Mouse (Mus musculus) CH12.LX (cell line): Measurements from ENCODE around the gene Slc25a19. TPM values are rescaled to one million over a fixed set of nuclear protein-coding genes. Genes with fewer than 3 reads are reported as not detected.

Experiments used
- DNase-seq: peaks from one replicate; pipeline ENCODE4 v3.0.0-alpha.2; 2013; ENCODE audit errors: extremely low read depth
- H3K27ac ChIP-seq: 2 replicates; pipeline ENCODE4 v1.5.1; 2012; ENCODE audit warnings: low read depth, mild to moderate bottlenecking, control low read depth, moderate library complexity; ENCODE audit not compliant: insufficient read depth
- H3K27me3 ChIP-seq: replicated peaks from 2 replicates; pipeline ENCODE3; 2012; ENCODE audit warnings: inconsistent platforms
- H3K36me3 ChIP-seq, 2 experiments: replicated peaks in 1 of 2; 2 replicates each; pipeline versions ENCODE3 to v1.6.1; 2012; ENCODE audit warnings: inconsistent platforms in 1 of 2, low read length in 1 of 2, mild to moderate bottlenecking in 1 of 2, mixed read lengths in 1 of 2, moderate library complexity in 1 of 2; ENCODE audit not compliant: control insufficient read depth in 1 of 2, insufficient read depth in 1 of 2
- H3K4me1 ChIP-seq, 2 experiments: 2 replicates each; pipeline ENCODE4 v1.6.1; 2012; ENCODE audit warnings: inconsistent platforms in 1 of 2, moderate library complexity in 1 of 2; ENCODE audit not compliant: insufficient read depth in 2 of 2, control insufficient read depth in 1 of 2
- H3K4me2 ChIP-seq: 2 replicates; pipeline ENCODE4 v1.6.1; 2012; ENCODE audit warnings: low read depth, mild to moderate bottlenecking, control low read depth; ENCODE audit not compliant: poor library complexity, insufficient read depth, severe bottlenecking
- H3K4me3 ChIP-seq, 3 experiments: fragments of 150-350 bp in 1 of 3; sonication (generic) in 1 of 3; replicated peaks in 1 of 3; 2 replicates each; pipeline versions ENCODE3 to v1.5.1; 2011 to 2012; ENCODE audit warnings: low read depth in 2 of 3, low read length in 2 of 3, mild to moderate bottlenecking in 2 of 3, moderate library complexity in 2 of 3, control low read depth in 1 of 3, improper control_type of control experiment in 1 of 3, inconsistent platforms in 1 of 3, mixed read lengths in 1 of 3; ENCODE audit not compliant: poor library complexity in 1 of 3
- H3K79me2 ChIP-seq: replicated peaks from 2 replicates; pipeline ENCODE4 v1.6.1; 2012; ENCODE audit warnings: mild to moderate bottlenecking, moderate library complexity; ENCODE audit not compliant: control insufficient read depth, poor library complexity, insufficient read depth, severe bottlenecking; ENCODE audit errors: extremely low read depth
- H3K9ac ChIP-seq: 2 replicates; pipeline ENCODE4 v1.6.1; 2012; ENCODE audit warnings: low read depth, mild to moderate bottlenecking, control low read depth, moderate library complexity; ENCODE audit not compliant: insufficient read depth
- H3K9me3 ChIP-seq: replicated peaks from 2 replicates; pipeline ENCODE3; 2012; ENCODE audit warnings: low read length, inconsistent platforms, mixed read lengths
- BHLHE40 ChIP-seq: IDR thresholded peaks from 2 replicates; pipeline ENCODE4 v1.6.1; 2011; ENCODE audit warnings: mild to moderate bottlenecking, low read depth, low read length, improper control_type of control experiment
- CHD1 ChIP-seq: IDR thresholded peaks from 2 replicates; pipeline ENCODE4 v1.6.1; 2012; ENCODE audit warnings: low read depth, low read length, improper control_type of control experiment, inconsistent platforms
- CHD2 ChIP-seq: IDR thresholded peaks from 2 replicates; pipeline ENCODE4 v1.6.1; 2011; ENCODE audit warnings: low read length, improper control_type of control experiment
- CTCF ChIP-seq, 2 experiments: IDR thresholded peaks in 1 of 2; conservative IDR thresholded peaks in 1 of 2; 2 replicates each; pipeline ENCODE4 v1.5.1; 2011 to 2012; ENCODE audit warnings: low read depth in 2 of 2, low read length in 2 of 2, improper control_type of control experiment in 1 of 2, inconsistent platforms in 1 of 2, mild to moderate bottlenecking in 1 of 2, moderate library complexity in 1 of 2
- ELF1 ChIP-seq: IDR thresholded peaks from 2 replicates; pipeline ENCODE4 v1.6.1; 2014; ENCODE audit warnings: low read depth, mild to moderate bottlenecking, inconsistent platforms, low read length, improper control_type of control experiment
- EP300 ChIP-seq: IDR thresholded peaks from 2 replicates; pipeline ENCODE4 v1.6.1; 2011; ENCODE audit warnings: low read length, improper control_type of control experiment
- ETS1 ChIP-seq: conservative IDR thresholded peaks from 2 replicates; pipeline ENCODE4 v1.6.1; 2012; ENCODE audit warnings: low read depth, mild to moderate bottlenecking, inconsistent platforms, low read length, improper control_type of control experiment, moderate library complexity
- HCFC1 ChIP-seq: IDR thresholded peaks from 2 replicates; pipeline ENCODE4 v1.6.1; 2012; ENCODE audit warnings: low read depth, mild to moderate bottlenecking, inconsistent platforms, low read length, improper control_type of control experiment
- IRF4 ChIP-seq: IDR thresholded peaks from 2 replicates; pipeline ENCODE4 v1.6.1; 2014; ENCODE audit warnings: low read depth, mild to moderate bottlenecking, inconsistent platforms, low read length, improper control_type of control experiment
- JUN ChIP-seq: IDR thresholded peaks from 2 replicates; pipeline ENCODE4 v1.6.1; 2011; ENCODE audit warnings: low read depth, mild to moderate bottlenecking, low read length, improper control_type of control experiment, moderate library complexity; ENCODE audit not compliant: insufficient read depth
- JUND ChIP-seq: conservative IDR thresholded peaks from 2 replicates; pipeline ENCODE4 v1.6.1; 2011; ENCODE audit warnings: low read depth, low read length, improper control_type of control experiment
- KAT2A ChIP-seq: IDR thresholded peaks from 2 replicates; pipeline ENCODE4 v1.6.1; 2012; ENCODE audit warnings: low read length, improper control_type of control experiment, inconsistent platforms; ENCODE audit not compliant: insufficient replicate concordance
- MAFK ChIP-seq: IDR thresholded peaks from 2 replicates; pipeline ENCODE4 v1.6.1; 2011; ENCODE audit warnings: low read length, improper control_type of control experiment; ENCODE audit not compliant: insufficient replicate concordance
- MAX ChIP-seq: IDR thresholded peaks from 2 replicates; pipeline ENCODE4 v1.6.1; 2011; ENCODE audit warnings: low read length, improper control_type of control experiment
- MEF2A ChIP-seq: IDR thresholded peaks from 2 replicates; pipeline ENCODE4 v1.6.1; 2014; ENCODE audit warnings: low read depth, mild to moderate bottlenecking, inconsistent platforms, low read length, improper control_type of control experiment, borderline replicate concordance
- MYC ChIP-seq: IDR thresholded peaks from 2 replicates; pipeline ENCODE4 v1.6.1; 2011; ENCODE audit warnings: low read depth, mild to moderate bottlenecking, improper control_type of control experiment, low read length
- PAX5 ChIP-seq: IDR thresholded peaks from 2 replicates; pipeline ENCODE4 v1.6.1; 2012; ENCODE audit warnings: low read length, inconsistent platforms, mixed read lengths
- POLR2A ChIP-seq: IDR thresholded peaks from 2 replicates; pipeline ENCODE4 v1.6.1; 2011; ENCODE audit warnings: low read depth, mild to moderate bottlenecking, improper control_type of control experiment, low read length
- POLR2AphosphoS2 ChIP-seq: IDR thresholded peaks from 2 replicates; pipeline ENCODE4 v1.6.1; 2011; ENCODE audit warnings: low read depth, low read length, improper control_type of control experiment
- TCF12 ChIP-seq: IDR thresholded peaks from 2 replicates; pipeline ENCODE4 v1.6.1; 2014; ENCODE audit warnings: low read depth, mild to moderate bottlenecking, inconsistent platforms, low read length, improper control_type of control experiment
- UBTF ChIP-seq: IDR thresholded peaks from 2 replicates; pipeline ENCODE4 v1.6.1; 2012; ENCODE audit warnings: low read depth, mild to moderate bottlenecking, inconsistent platforms, low read length, improper control_type of control experiment, moderate library complexity
- USF2 ChIP-seq: conservative IDR thresholded peaks from 2 replicates; pipeline ENCODE4 v1.6.1; 2011; ENCODE audit warnings: low read depth, low read length, improper control_type of control experiment
- ZC3H11A ChIP-seq: IDR thresholded peaks from 2 replicates; pipeline ENCODE4 v1.6.1; 2012; ENCODE audit warnings: low read depth, mild to moderate bottlenecking, inconsistent platforms, low read length, improper control_type of control experiment
- ZKSCAN1 ChIP-seq: IDR thresholded peaks from 2 replicates; pipeline ENCODE4 v1.6.1; 2012; ENCODE audit warnings: low read depth, inconsistent platforms, low read length, improper control_type of control experiment, borderline replicate concordance
- ZMIZ1 ChIP-seq: IDR thresholded peaks from 2 replicates; pipeline ENCODE4 v1.6.1; 2012; ENCODE audit warnings: low read depth, mild to moderate bottlenecking, inconsistent platforms, low read length, improper control_type of control experiment
- dilution Hi-C: fragments of 300-500 bp; cut with MboI; formaldehyde crosslinking; loops from 2 replicates; pipeline ENCODE4 v1.14.3; 2020; ENCODE audit warnings: low sequenced_read_pairs; ENCODE audit not compliant: extremely low pct_unique_long_range_greater_than_20kb, extremely low pct_ligation_motif_present
- in situ Hi-C: fragments of 300-500 bp; cut with MboI; formaldehyde crosslinking; loops from 3 replicates; pipeline ENCODE4 v1.14.3; 2019; ENCODE audit warnings: low sequenced_read_pairs, low pct_ligation_motif_present, low pct_unique_long_range_greater_than_20kb, mixed read lengths
- polyA plus RNA-seq: library from polyadenylated mRNA; unstranded; fragments of >175 nt; gene quantifications from 2 replicates; pipeline ENCODE4 v1.2.1, GENCODE M21; 2012; ENCODE audit warnings: low read depth; ENCODE audit not compliant: insufficient read length
- total RNA-seq, 2 experiments: library from RNA; depleted of rRNA; stranded (reverse); fragments of 300-350 nt in 1 of 2; fragments of >200 nt in 1 of 2; gene quantifications; 2 replicates each; pipeline ENCODE4 v1.2.3; 2012 to 2014

The Slc25a19 gene
- total and polyA plus RNA-seq, 3 experiments, result 277 to 398 (median 278) TPM

- TF ChIP-seq KAT2A, result 0 out of 2 replicates have a peak, but pooled peaks have one; percentile 40
- TF ChIP-seq MAX, result peak; percentile 78
- peak; percentile 87 for TF ChIP-seq MAFK
- peak; percentile 93 for TF ChIP-seq MYC
- peak; percentile 99 for TF ChIP-seq IRF4
- peak; percentile 98 for TF ChIP-seq CHD1
- TF ChIP-seq ETS1, result peak; percentile 99
- no peak; the same call in 1 of the 2 replicates for TF ChIP-seq POLR2AphosphoS2
- TF ChIP-seq UBTF, result peak; percentile 85
- peak; percentile 41; the same call in 1 of the 2 replicates for TF ChIP-seq ZMIZ1
- TF ChIP-seq CHD2, result peak; percentile 96
- peak; percentile 99 for TF ChIP-seq MEF2A
- peak; percentile 99 for TF ChIP-seq TCF12
- peak; percentile 26; the same call in 1 of the 2 replicates for TF ChIP-seq USF2
- TF ChIP-seq EP300, result peak; percentile 100
- no peak for TF ChIP-seq PAX5
- TF ChIP-seq CTCF (conservative IDR thresholded peaks at IDR 0.05 in 1 of 2, IDR thresholded peaks at IDR 0.05 in 1 of 2; ENCODE audit: low read depth in 2 of 2, low read length in 2 of 2), result no peak
These were observed 2.7 kb upstream of the Slc25a19 start (continued) for GRCm38 (mm10) chr11:115630532-115631504.

- Histone ChIP-seq H3K4me3 (no peak overlapping the region), H3K36me3 (peaks cover 3 to 13% of the 10 kb centered on the region in 2 experiments), H3K4me1 (peaks cover 31 to 54% of the 10 kb centered on the region in 2 experiments), H3K27ac (peak overlapping the region; percentile 95), H3K4me2 (no peak overlapping the region; the same call in 1 of the 2 replicates), H3K79me2 (peaks cover 30% of the 10 kb centered on the region), H3K9me3 (no peaks in the 10 kb centered on the region), H3K9ac (peak overlapping the region; percentile 14), H3K27me3 (no peaks in the 10 kb centered on the region)
- TF ChIP-seq MAFK, result no peak
- TF ChIP-seq ETS1, result 0 out of 2 replicates have a peak, but pooled peaks have one; percentile 12
- TF ChIP-seq IRF4, result peak; percentile 72; the same call in 1 of the 2 replicates
- no peak for TF ChIP-seq ELF1
- TF ChIP-seq BHLHE40, result peak; percentile 39; the same call in 1 of the 2 replicates
- TF ChIP-seq TCF12, result peak; percentile 34; the same call in 1 of the 2 replicates
- peak; percentile 31; the same call in 1 of the 2 replicates for TF ChIP-seq JUN
- TF ChIP-seq EP300, result peak; percentile 11; the same call in 1 of the 2 replicates
- TF ChIP-seq JUND, result peak; percentile 42
- TF ChIP-seq ZMIZ1, result no peak
- no peak for TF ChIP-seq HCFC1
- no peak for TF ChIP-seq ZKSCAN1
- no peak for TF ChIP-seq ZC3H11A
- TF ChIP-seq POLR2A, result peak; percentile 13; the same call in 1 of the 2 replicates
- peak; percentile 83 for DNase-seq
- dilution Hi-C loops (no loop called here), in situ Hi-C loops (loop anchor here (25.0 kb wide), 1 partner anchor 782 kb away; the partner anchor contains the start of gene Rnf157)
These were observed 1.8 kb upstream of the Slc25a19 start for GRCm38 (mm10) chr11:115629734-115630531.
